Mouse (Mus musculus) granulocyte monocyte progenitor cell, adult 5-6 weeks (primary cell): ENCODE data around the gene Il31ra. TPM values are rescaled to one million over a fixed set of nuclear protein-coding genes. Genes with fewer than 3 reads are reported as not detected.

ENCODE experiments used
- ATAC-seq: replicated peaks from 2 replicates; pipeline ENCODE4 v1.8.0; 2016; ENCODE audit warnings: mild to moderate bottlenecking, moderate TSS enrichment, inconsistent platforms; ENCODE audit not compliant: poor library complexity, severe bottlenecking
- total RNA-seq, 2 experiments: library from RNA; stranded (forward) in 1 of 2; stranded (reverse) in 1 of 2; fragments of 200-712, 200-1000 nt in 1 of 2; fragments of >200 nt in 1 of 2; fragmentation: Nextera tagmentation in 1 of 2; gene quantifications; 2 replicates each; pipeline ENCODE4 v1.2.3; 2014 to 2017

Il31ra gene
- total RNA-seq, 2 experiments from 2014 or later: 4.6 to 6.1 TPM

DNA sequence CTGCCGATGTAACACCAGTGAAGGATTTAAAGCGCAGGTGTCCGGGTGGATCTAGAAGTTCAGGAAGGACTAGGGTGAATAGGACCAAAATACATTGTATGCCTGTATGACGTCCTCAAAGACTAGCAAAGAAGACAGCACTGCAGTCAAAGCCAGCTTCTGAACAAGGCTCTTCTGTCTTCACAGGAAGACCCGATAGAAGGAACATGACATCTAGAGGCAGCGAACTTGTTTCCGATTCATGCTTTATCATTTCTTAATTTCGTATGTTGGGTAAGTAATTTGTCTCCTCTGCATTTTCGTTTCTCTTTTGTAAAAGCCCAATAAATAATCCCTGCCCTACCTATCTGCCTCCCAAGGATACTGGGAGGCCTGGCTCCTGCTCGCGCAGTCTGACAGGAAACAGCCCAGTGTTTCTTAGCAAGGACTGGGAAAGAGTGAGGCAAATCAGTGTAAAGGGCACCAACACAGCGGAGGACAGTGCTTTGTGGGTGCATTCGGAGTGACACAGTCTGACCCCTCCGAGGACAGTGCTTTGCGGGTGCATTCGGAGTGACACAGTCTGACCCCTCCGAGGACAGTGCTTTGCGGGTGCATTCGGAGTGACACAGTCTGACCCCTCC is 121.6 kb downstream of the Il31ra start:
- ATAC-seq: no peak

DNA sequence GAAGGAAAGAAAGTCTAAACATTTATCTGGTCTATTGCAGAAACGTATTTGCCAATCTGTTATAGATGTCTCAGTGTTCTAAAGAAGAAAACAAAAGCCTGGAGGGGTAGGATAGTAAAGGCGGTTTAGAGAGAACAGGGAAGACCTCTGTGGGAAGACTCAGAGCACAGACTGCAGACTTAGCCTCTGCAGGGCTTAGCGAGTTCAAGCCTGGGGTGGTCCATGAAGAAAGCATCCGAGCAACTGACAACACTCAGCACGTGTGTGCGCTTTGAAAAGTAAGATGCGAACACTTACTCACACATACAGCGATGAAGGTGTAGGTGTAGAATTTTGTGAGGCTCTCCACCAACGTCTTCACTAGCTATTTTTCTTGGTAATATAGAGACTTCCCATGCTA is 123.0 kb downstream of the Il31ra start:
- ATAC-seq: no peak

Other genes starting within 250 kb of the Il31ra start
- 47.5 and 70.5 TPM in 2 replicates for gene Il6st, start 130.3 kb downstream of the Il31ra start, total RNA-seq (2014; fragmentation: Nextera tagmentation)
- gene Il6st, start 130.3 kb downstream of the Il31ra start, total RNA-seq (2017): 29.1 and 33.4 TPM in 2 replicates
- not detected in 2 replicates for gene Ddx4, start 58.1 kb upstream of the Il31ra start, total RNA-seq (2014; fragmentation: Nextera tagmentation)
- gene Ddx4, start 58.1 kb upstream of the Il31ra start, total RNA-seq (2017): not detected in 2 replicates
- 23.7 and 26.2 TPM in 2 replicates for gene Slc38a9, start 66.4 kb upstream of the Il31ra start, total RNA-seq (2014; fragmentation: Nextera tagmentation)
- 10.2 and 15.9 TPM in 2 replicates for gene Slc38a9, start 66.4 kb upstream of the Il31ra start, total RNA-seq (2017)
- gene Plpp1, start 206.4 kb upstream of the Il31ra start, total RNA-seq (2014; fragmentation: Nextera tagmentation): not detected in 2 replicates
- not detected in 2 replicates for gene Plpp1, start 206.4 kb upstream of the Il31ra start, total RNA-seq (2017)